Mouse (Mus musculus): ENCODE measurements around the gene Fam90a1b. TPM values are rescaled to one million over a fixed set of nuclear protein-coding genes. Genes with fewer than 3 reads are reported as not detected.

Fam90a1b gene
- not detected for polyA plus RNA-seq (2014; fragmentation: Illumina TruSeq; extraction: RNeasy Lipid Tissue Mini Kit (QIAGEN cat#74804))

DNA sequence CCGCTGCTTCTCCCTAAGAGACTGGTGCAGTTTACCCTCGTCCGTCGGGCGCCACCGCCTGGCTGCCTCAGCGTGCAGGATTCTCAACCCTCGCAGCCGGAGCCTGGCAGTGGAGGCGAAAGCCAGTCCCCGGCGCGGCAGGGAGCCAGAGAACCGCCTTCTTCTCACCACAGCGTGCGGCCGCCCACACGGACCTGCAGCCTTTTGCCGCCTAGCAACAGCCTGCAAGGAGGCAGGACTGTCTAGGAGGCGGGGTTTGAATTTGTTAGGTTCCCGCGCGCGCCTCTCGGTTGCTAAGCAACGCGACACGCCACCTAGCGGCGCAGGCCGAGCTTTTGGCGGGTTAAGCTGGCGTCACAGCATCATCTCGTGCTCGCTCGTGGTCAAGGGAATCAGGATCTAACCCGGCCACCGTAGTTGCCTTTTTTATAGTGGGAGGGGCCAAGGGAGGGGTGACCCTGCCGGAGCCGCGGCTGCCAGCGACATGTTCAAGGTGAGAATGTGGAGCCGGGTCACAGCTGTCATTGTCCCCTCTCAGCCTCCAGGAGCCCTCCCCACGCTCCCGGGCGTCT lies at the start of gene Fam90a1b, which contains the start of gene Apoo:
Gene Fam90a1b, minus strand, starts transcription at position 108 of the 572 bp plus-strand sequence.
Gene Apoo, plus strand, starts transcription at position 448 of the 572 bp plus-strand sequence.

Other genes starting within 250 kb of the Fam90a1b start
- 101 TPM for gene Zfx, start 243.1 kb downstream of the Fam90a1b start, polyA plus RNA-seq (2014; fragmentation: Illumina TruSeq; extraction: RNeasy Lipid Tissue Mini Kit (QIAGEN cat#74804))
- gene Eif2s3x, start 153.9 kb downstream of the Fam90a1b start, polyA plus RNA-seq (2014; fragmentation: Illumina TruSeq; extraction: RNeasy Lipid Tissue Mini Kit (QIAGEN cat#74804)), result 368 TPM
- gene Klhl15, start 132.2 kb downstream of the Fam90a1b start, polyA plus RNA-seq (2014; fragmentation: Illumina TruSeq; extraction: RNeasy Lipid Tissue Mini Kit (QIAGEN cat#74804)), result 25.4 TPM
- gene Apoo, start 340 bp upstream of the Fam90a1b start, polyA plus RNA-seq (2014; fragmentation: Illumina TruSeq; extraction: RNeasy Lipid Tissue Mini Kit (QIAGEN cat#74804)), result 161 TPM
- 101 TPM for gene Maged1, start 175.4 kb upstream of the Fam90a1b start, polyA plus RNA-seq (2014; fragmentation: Illumina TruSeq; extraction: RNeasy Lipid Tissue Mini Kit (QIAGEN cat#74804))